Mouse (Mus musculus) cerebellum, adult 2 months (tissue): ENCODE results near the gene Gm2115. TPM values are rescaled to one million over a fixed set of nuclear protein-coding genes. Genes with fewer than 3 reads are reported as not detected.

Experiments used
- DNase-seq, 2 experiments: peaks; one replicate each; pipeline ENCODE4 v3.0.0; 2021
- H3K27ac ChIP-seq: fragments of 200-500 bp; 2 replicates; pipeline ENCODE4 v1.5.1; 2012; ENCODE audit warnings: low read length, control low read depth, inconsistent platforms; ENCODE audit not compliant: insufficient read depth
- H3K27me3 ChIP-seq: fragments of 200-500 bp; 2 replicates; pipeline ENCODE4 v1.6.1; 2012; ENCODE audit warnings: inconsistent platforms, mild to moderate bottlenecking, low read length, moderate library complexity; ENCODE audit not compliant: control insufficient read depth, insufficient read depth
- H3K4me1 ChIP-seq: fragments of 200-500 bp; 2 replicates; pipeline ENCODE4 v1.6.1; 2011; ENCODE audit warnings: low read length; ENCODE audit not compliant: control insufficient read depth, insufficient read depth
- H3K4me3 ChIP-seq: fragments of 200-500 bp; replicated peaks from 2 replicates; pipeline ENCODE3; 2011; ENCODE audit warnings: mild to moderate bottlenecking, low read depth, low read length, control low read depth; ENCODE audit not compliant: insufficient read depth
- CTCF ChIP-seq: fragments of 200-500 bp; IDR thresholded peaks from 2 replicates; pipeline ENCODE4 v1.5.1; 2011; ENCODE audit warnings: low read depth, mild to moderate bottlenecking, control low read depth, low read length, moderate library complexity, borderline replicate concordance; ENCODE audit not compliant: insufficient read depth
- POLR2A ChIP-seq: fragments of 200-500 bp; IDR thresholded peaks from 2 replicates; pipeline ENCODE4 v1.6.1; 2011; ENCODE audit warnings: low read length, control low read depth, borderline replicate concordance; ENCODE audit not compliant: insufficient read depth
- WGBS: fragments of 180-500 bp; shearing (Covaris S2); methylation state at CpG from one replicate; pipeline ENCODE4 v1.1.7; 2018; 5-methylcytosine and 5-hydroxymethylcytosine counted together
- polyA plus RNA-seq: library from polyadenylated mRNA; depleted of rRNA; stranded (reverse); fragments of >200 nt; gene quantifications from 2 replicates; pipeline ENCODE4 v1.2.3, GENCODE M21; 2012

Gene Gm2115
- polyA plus RNA-seq, 1 experiment = 13.6 TPM

DNA sequence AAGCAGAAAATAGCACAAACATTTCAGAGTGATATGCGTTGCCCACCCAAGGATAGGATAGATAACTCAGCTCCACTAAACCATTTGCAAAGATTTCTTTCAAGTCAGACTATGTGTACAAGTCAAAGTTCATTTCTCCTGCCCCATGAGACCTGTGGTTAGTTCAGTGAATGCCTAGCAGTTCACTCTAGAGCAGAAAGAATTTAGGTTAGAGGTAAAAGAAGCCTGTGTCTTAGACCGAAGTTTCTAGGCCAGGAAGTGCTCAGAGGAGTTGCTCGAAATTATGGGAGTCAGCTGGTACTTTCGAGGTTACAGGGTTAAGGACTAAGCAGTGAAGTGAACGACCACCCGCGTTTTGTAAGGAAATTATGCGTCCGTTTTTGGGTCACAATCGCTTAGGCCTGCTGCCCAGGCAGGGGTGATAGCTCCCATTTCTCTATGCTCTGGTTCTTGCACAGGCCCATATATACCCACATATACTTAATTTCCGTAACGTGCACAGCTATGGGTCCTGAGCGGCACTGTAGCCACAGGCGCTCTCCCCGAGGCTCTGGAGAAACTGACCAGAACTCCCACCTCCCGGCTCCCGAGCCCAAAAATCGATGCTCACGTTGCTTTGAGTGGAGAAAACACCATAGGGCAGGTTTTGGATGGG, 76.4 kb downstream of the Gm2115 start:
- 13% methylated on average over 19 of the region's 19 CpGs for WGBS
- H3K4me1 ChIP-seq = peaks cover 3% of the 10 kb centered on the region; the same call in 1 of the 2 replicates
- peak overlapping the region; percentile 65 for H3K27ac ChIP-seq
- no peaks in the 10 kb centered on the region for H3K27me3 ChIP-seq
- no peak for DNase-seq
- TF ChIP-seq POLR2A = no peak
- no peak for TF ChIP-seq CTCF
- H3K4me3 ChIP-seq = peak overlapping the region; percentile 98

DNA sequence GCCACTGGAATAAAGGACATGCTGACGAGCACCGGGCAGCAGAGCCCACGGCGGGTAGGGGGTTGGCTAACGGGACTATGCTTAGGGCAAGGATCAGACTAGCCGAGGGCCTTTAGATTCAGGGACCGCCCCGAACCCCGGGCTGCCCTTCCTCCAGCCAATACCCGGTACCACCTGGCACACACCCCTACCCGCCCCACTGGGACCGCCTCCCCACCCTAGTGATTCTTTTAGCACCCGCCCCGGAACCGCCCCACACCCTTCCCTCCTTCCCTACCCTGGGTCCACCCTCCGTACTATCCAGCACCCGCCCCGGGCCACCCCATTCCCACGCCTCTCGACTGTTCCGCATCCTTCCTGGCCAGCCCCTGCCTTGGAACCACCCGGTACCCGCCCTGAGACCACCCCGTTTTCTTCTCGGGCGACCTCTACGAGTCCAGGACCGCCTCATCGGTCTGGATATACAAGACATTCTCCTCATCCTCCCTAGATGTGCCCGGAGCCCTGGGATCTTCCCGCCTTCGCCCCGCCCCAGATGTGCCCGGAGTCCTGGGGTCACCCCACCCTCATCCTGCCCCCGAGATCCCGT, 77.0 kb downstream of the Gm2115 start:
- H3K27me3 ChIP-seq = no peaks in the 10 kb centered on the region
- peak overlapping the region; percentile 84 for H3K27ac ChIP-seq
- no peak for TF ChIP-seq POLR2A
- no peak for TF ChIP-seq CTCF
- peak overlapping the region; percentile 98 for H3K4me3 ChIP-seq
- 1% methylated on average over 33 of the region's 36 CpGs for WGBS
- H3K4me1 ChIP-seq = peaks cover 3% of the 10 kb centered on the region; the same call in 1 of the 2 replicates
- peak; percentile 79 to 81 for DNase-seq

DNA sequence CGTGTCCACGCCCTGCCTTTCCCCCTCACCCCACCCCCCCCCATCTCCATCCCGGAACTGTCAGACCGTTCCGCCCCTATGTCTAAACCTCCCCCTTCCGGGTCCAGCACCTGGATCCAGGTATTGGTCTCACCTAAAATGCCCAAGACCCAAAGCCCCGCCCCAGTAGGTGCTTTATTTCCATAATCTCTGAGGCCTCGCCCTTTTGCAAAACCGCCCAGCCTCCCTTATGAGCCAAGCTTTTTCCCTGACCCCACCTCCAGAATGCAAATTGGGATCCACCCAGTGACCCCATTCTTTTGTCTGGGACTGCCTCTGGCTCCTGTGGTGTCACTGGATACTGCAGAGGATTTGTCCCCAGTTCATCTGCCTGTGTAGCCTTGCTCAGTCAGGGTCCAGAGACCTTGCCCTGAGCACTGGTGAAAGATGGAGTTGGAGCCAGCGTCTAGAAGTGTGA, 77.6 kb downstream of the Gm2115 start, which contains the start of gene Fah:
Gene Fah (minus strand): TSS at position 430 of the 457 bp plus-strand sequence.
- H3K27ac ChIP-seq = peak within 1 kb of the TSS; percentile 84
- no peaks in the 10 kb centered on the region for H3K27me3 ChIP-seq
- 3% methylated on average over 10 of the region's 10 CpGs for WGBS
- peak; percentile 63 to 69 for DNase-seq
- peak within 1 kb of the TSS; percentile 98 for H3K4me3 ChIP-seq
- H3K4me1 ChIP-seq = peaks cover 3% of the 10 kb centered on the region; the same call in 1 of the 2 replicates
- TF ChIP-seq CTCF (no peak), POLR2A (no peak)

DNA sequence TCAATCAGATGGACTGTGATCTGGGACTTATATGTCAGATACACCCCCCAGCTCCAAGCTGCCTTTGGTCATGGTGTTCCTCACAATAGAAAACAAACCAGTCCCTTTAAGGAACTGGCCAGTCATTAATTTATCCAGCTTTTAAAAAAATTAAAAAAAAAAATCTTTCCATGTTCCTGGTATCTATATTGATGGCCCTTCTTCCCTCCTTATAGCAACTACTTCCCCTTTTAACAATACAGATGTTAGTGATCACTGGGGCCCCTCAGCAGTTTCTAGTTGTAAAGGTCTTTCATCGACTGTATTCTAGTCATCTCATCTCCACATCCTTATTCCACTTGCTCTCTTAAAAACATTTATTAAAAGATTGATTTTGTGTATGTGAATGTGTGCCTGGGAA, 82.9 kb downstream of the Gm2115 start:
- DNase-seq = no peak
- TF ChIP-seq POLR2A (no peak), CTCF (no peak)
- Histone ChIP-seq H3K27ac (no peak overlapping the region), H3K27me3 (no peaks in the 10 kb centered on the region), H3K4me1 (no peaks in the 10 kb centered on the region), H3K4me3 (no peak overlapping the region)
- 96% methylated on average over 1 of the region's 1 CpGs for WGBS

DNA sequence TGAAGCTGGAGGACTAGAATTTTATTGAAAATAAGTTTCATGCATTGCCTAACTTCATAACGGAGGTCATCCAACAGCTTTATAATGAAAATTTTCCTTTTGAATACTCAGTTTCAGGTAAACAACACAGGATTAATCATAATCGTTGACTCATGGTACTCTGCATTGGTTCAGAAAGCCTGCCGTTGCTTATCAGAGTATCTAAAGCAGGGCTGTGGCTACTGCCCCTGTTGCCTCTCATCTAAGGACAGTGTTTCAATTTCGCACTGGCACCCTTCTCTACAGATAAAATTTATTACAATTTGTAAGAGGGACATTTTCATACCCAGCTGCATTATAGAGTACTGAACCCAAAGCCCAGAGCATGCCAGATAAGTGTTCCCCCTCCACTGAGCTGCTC, 83.7 kb downstream of the Gm2115 start:
- TF ChIP-seq CTCF (no peak), POLR2A (no peak)
- Histone ChIP-seq H3K27me3 (no peaks in the 10 kb centered on the region), H3K4me3 (no peak overlapping the region), H3K27ac (no peak overlapping the region), H3K4me1 (no peaks in the 10 kb centered on the region)
- DNase-seq = no peak
- 94% methylated on average over 4 of the region's 4 CpGs for WGBS

DNA sequence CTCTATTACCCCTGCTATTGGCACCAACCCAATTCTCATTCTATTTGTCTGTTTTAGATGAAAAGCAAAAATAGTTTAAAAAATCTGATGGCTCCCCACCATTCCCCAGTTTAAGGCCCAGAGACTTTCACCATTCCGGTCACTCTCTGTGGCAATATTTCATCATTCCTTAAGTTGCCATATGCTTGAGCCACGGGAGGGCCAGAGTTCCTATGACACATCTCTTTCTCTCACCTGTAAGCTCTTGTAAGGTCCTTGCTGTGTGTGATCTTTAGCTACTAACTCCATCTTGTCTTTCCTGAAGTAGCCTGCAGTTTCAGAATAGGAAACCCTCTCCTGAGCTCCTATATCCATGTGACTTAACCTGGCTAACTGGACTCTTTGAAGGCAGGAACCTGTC, 90.2 kb downstream of the Gm2115 start:
- peak; percentile 50 to 66 for DNase-seq
- no peak for TF ChIP-seq CTCF
- no peak for TF ChIP-seq POLR2A
- WGBS = 14% methylated on average over 2 of the region's 2 CpGs

DNA sequence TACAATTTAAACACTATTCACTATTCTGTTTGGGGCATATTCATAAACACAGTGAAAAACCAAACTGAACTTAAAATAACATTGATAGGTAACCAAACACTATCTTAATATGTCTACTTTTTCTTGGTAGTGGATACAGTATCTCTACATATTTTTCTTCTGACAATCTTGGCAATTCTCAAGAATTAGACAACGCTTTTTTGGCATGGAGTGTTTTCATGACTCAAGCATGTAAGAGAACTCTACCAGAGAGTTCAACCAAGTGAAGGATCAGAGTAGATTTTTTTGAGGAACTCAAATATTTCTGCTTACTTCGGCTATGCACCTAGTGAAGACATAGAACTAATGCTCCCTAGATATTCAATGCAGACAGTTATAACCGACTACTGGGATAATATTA, 92.2 kb downstream of the Gm2115 start:
- Histone ChIP-seq H3K27ac (no peak overlapping the region), H3K27me3 (no peaks in the 10 kb centered on the region), H3K4me3 (no peak overlapping the region), H3K4me1 (no peaks in the 10 kb centered on the region; the same call in 1 of the 2 replicates)
- WGBS = 94% methylated on average over 3 of the region's 3 CpGs
- no peak for DNase-seq
- TF ChIP-seq POLR2A (no peak), CTCF (no peak)

More for the DNA sequence above, 90.2 kb downstream of the Gm2115 start:
- H3K4me1 ChIP-seq = no peaks in the 10 kb centered on the region; the same call in 1 of the 2 replicates
- H3K27ac ChIP-seq = no peak overlapping the region
- no peak overlapping the region for H3K4me3 ChIP-seq
- H3K27me3 ChIP-seq = no peaks in the 10 kb centered on the region

DNA sequence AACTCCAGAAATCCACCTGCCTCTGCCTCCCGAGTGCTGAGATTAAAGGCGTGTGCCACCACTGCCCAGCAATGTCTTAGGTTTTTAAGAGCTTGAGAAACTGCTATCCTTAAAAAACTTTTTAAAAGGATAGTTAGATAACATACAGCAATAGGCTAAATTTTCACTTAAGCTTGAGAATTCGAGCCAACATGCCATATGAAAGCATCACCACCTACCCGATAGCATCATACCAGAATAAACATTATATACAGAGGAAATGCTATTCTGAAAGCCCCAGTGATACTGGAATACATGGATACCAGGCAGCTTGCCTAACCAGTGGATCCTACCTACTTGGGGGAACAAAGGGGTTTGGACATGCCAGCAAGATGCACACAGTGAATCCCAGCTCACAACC, 95.0 kb downstream of the Gm2115 start:
- Histone ChIP-seq H3K4me1 (no peaks in the 10 kb centered on the region; the same call in 1 of the 2 replicates), H3K4me3 (no peak overlapping the region), H3K27ac (no peak overlapping the region), H3K27me3 (no peaks in the 10 kb centered on the region)
- no peak for DNase-seq
- WGBS = 96% methylated on average over 4 of the region's 4 CpGs
- TF ChIP-seq CTCF = no peak
- TF ChIP-seq POLR2A = no peak
